Mouse (Mus musculus): Measurements from ENCODE around the gene Pnmal1. TPM values are rescaled to one million over a fixed set of nuclear protein-coding genes. Genes with fewer than 3 reads are reported as not detected.
A peak's percentile ranks its signal among the peaks of the same experiment; 100 is the strongest.

Pnmal1 gene
- polyA plus RNA-seq, 1 experiment from 2014 or later, result 0.33 TPM

- ATAC-seq (ENCODE audit: insufficient number of reproducible peaks, low FRiP score, low TSS enrichment, low read depth), result no peak
- Histone ChIP-seq H3K27me3 (no peaks in the 10 kb centered on the region), H3K4me3 (no peak overlapping the region), H3K4me2 (no peak overlapping the region), H3K36me3 (no peaks in the 10 kb centered on the region), H3K9me3 (no peaks in the 10 kb centered on the region), H3K27ac (no peak overlapping the region), H3K9ac (no peak overlapping the region), H3K4me1 (no peaks in the 10 kb centered on the region)
- 60% methylated on average over 6 of the region's 6 CpGs for WGBS
Measured at GRCm38 (mm10) chr7:16974018-16974417, 14.5 kb downstream of the Pnmal1 start.

DNA sequence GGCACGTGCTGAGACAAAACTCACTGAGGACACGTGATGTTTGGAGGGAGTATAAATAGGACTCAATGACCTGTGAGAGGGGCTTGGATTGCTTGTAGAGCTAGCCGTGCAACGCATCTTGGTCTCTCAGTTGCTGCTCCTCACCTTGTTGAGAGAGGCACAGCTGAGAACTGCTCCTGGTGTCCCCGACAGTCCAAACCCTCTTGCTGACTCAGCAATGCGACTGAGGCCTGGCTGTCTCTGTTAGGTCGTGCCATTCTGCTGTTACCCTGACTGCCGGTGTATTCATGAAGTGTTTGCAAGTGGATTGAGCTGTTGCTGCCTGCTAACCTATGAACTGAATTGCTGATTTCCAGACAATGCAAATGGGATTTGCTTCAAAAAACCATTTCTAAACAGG lies 16.8 kb downstream of the Pnmal1 start:
- WGBS, result 68% methylated on average over 8 of the region's 8 CpGs
- no peaks in the 10 kb centered on the region for H3K27me3 ChIP-seq

DNA sequence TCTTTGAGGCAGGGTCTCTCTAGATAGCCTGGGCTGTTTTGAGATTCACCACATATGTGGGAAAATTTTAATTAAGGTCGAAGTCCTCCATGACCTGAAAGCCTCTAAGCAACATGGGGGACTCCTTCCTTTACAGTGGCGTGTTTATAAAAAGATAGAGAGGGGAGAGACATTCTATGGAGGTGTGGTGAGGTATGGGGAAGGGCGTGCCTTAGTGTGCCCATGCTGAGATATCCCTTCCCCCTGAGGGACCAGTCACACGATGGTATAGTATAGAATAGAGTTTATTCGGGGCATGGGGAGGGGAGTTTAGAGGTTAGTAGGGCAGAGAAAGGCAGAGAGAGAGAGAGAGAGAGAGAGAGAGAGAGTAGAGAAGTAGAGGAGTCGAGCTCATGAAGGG lies 18.7 kb downstream of the Pnmal1 start:
- ATAC-seq (ENCODE audit: insufficient number of reproducible peaks, low FRiP score, low TSS enrichment, low read depth), result no peak
- H3K27me3 ChIP-seq, result no peaks in the 10 kb centered on the region
- H3K4me1 ChIP-seq, result peaks cover 16% of the 10 kb centered on the region
- H3K36me3 ChIP-seq, result no peaks in the 10 kb centered on the region
- H3K4me3 ChIP-seq, result no peak overlapping the region
- no peak overlapping the region for H3K9ac ChIP-seq
- no peaks in the 10 kb centered on the region for H3K9me3 ChIP-seq
- no peak overlapping the region for H3K4me2 ChIP-seq
- 81% methylated on average over 6 of the region's 6 CpGs for WGBS
- H3K27ac ChIP-seq, result no peak overlapping the region

More for the DNA sequence above, 16.8 kb downstream of the Pnmal1 start:
- ATAC-seq (ENCODE audit: insufficient number of reproducible peaks, low FRiP score, low TSS enrichment, low read depth), result no peak
- no peak overlapping the region for H3K9ac ChIP-seq
- no peak overlapping the region for H3K27ac ChIP-seq
- peaks cover 10% of the 10 kb centered on the region for H3K4me1 ChIP-seq
- no peaks in the 10 kb centered on the region for H3K9me3 ChIP-seq
- no peak overlapping the region for H3K4me2 ChIP-seq
- no peak overlapping the region for H3K4me3 ChIP-seq
- H3K36me3 ChIP-seq, result no peaks in the 10 kb centered on the region

GRCm38 (mm10) chr7:16978593-16978992 lies 19.1 kb downstream of the Pnmal1 start:
- Histone ChIP-seq H3K4me1 (peaks cover 18% of the 10 kb centered on the region), H3K27ac (no peak overlapping the region), H3K9ac (no peak overlapping the region), H3K27me3 (no peaks in the 10 kb centered on the region), H3K9me3 (no peaks in the 10 kb centered on the region), H3K36me3 (no peaks in the 10 kb centered on the region), H3K4me2 (no peak overlapping the region), H3K4me3 (no peak overlapping the region)
- no peak for ATAC-seq (ENCODE audit: insufficient number of reproducible peaks, low FRiP score, low TSS enrichment, low read depth)
- 95% methylated on average over 3 of the region's 3 CpGs for WGBS

GRCm38 (mm10) chr7:16980348-16980747 lies 20.9 kb downstream of the Pnmal1 start:
- ATAC-seq (ENCODE audit: insufficient number of reproducible peaks, low FRiP score, low TSS enrichment, low read depth), result peak; percentile 84
- Histone ChIP-seq H3K4me2 (peak overlapping the region; percentile 47), H3K9ac (no peak overlapping the region)

DNA sequence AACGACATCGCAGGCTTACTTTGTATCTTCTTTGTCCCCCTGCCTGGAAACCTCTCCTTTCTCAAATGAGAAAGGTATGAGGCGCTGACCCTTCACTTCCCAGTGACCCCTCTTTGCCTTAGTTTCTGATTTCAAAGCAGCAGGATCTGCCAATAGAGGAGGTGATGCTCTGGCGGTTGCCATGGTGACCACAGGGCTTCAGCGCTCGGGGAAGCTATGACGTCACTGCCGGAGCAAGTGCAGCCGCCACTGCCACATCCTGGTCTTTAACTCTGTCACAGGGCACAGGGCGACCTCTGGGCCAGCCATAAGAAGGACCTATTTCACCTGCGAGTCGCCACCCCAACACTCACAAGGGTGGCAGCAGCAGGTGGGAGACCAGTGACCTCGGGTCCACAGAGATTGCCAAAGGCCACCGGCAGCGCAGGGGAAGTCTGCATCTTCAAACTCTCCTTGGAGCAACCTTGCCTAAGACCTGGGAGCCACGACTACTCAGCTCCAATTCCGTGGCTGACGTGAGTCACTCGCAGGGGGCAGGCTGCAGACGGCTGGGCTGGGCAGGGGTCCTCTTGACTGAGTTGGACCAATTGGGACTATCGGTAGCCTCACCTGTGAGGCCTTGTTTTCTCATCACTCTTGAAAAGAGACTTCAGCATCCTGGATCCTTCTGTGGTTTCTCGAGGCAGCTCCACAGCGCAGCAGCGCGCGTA lies 23.5 kb downstream of the Pnmal1 start, which contains the start of gene Gm42372:
TSS of gene Gm42372 (plus strand) at position 228 of the 710 bp plus-strand sequence.
- Histone ChIP-seq H3K27me3 (no peaks in the 10 kb centered on the region), H3K4me3 (peak within 1 kb of the TSS; percentile 15), H3K4me1 (peaks cover 26% of the 10 kb centered on the region), H3K9me3 (no peaks in the 10 kb centered on the region), H3K27ac (0 out of 2 replicates have a peak within 1 kb of the TSS, but pooled peaks have one; percentile 27), H3K4me2 (peak within 1 kb of the TSS; percentile 32), H3K36me3 (no peaks in the 10 kb centered on the region), H3K9ac (no peak within 1 kb of the TSS)
- WGBS, result 21% methylated on average over 26 of the region's 26 CpGs
- ATAC-seq (ENCODE audit: insufficient number of reproducible peaks, low FRiP score, low TSS enrichment, low read depth), result no peak

More at GRCm38 (mm10) chr7:16980348-16980747, 20.9 kb downstream of the Pnmal1 start:
- H3K4me3 ChIP-seq, result peak overlapping the region; percentile 24
- H3K36me3 ChIP-seq, result no peaks in the 10 kb centered on the region
- H3K9me3 ChIP-seq, result no peaks in the 10 kb centered on the region
- H3K4me1 ChIP-seq, result peaks cover 18% of the 10 kb centered on the region
- no peaks in the 10 kb centered on the region for H3K27me3 ChIP-seq
- H3K27ac ChIP-seq, result peak overlapping the region; percentile 87
- under 1% methylated on average over 12 of the region's 12 CpGs for WGBS

DNA sequence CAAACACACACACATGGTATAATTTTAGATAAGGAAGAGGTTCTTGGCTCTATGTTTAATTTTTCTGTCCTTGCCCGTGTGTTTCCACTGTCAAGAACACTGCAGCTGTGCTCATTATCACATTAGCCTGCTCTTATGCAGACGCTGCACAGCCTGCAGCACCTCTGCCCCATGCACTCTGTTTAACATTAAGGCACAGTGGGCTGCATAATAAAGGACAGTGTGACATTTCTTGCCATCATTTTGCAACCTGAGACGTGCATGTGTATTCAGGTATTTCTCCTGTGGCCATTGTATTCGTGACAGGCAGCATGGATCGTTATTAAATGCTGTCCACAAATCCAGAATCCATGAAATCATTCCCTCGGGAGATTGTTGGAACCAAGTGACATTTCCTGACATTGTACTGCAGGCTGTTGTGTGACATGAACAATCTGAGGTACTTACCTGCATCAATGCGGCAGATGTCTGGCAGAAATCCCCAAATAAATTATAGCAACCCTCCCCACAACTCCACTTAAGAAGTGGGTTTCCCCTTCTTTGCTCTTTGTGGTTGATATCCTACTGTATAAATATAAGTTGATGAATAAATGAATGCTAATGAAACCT lies 28.2 kb downstream of the Pnmal1 start:
- Histone ChIP-seq H3K9me3 (no peaks in the 10 kb centered on the region), H3K27ac (peak overlapping the region; percentile 47), H3K4me3 (no peak overlapping the region), H3K27me3 (no peaks in the 10 kb centered on the region), H3K9ac (no peak overlapping the region), H3K36me3 (no peaks in the 10 kb centered on the region), H3K4me2 (no peak overlapping the region), H3K4me1 (peaks cover 48% of the 10 kb centered on the region)
- ATAC-seq (ENCODE audit: insufficient number of reproducible peaks, low FRiP score, low TSS enrichment, low read depth), result no peak
- 24% methylated on average over 7 of the region's 7 CpGs for WGBS

- no peak; the same call in 1 of the 2 replicates for ATAC-seq (ENCODE audit: insufficient number of reproducible peaks, low FRiP score, low TSS enrichment, low read depth)
- WGBS, result 20% methylated on average over 3 of the region's 3 CpGs
- H3K27ac ChIP-seq, result peak overlapping the region; percentile 47
- no peak overlapping the region for H3K4me3 ChIP-seq
- no peak overlapping the region for H3K4me2 ChIP-seq
- H3K9me3 ChIP-seq, result no peaks in the 10 kb centered on the region
- H3K36me3 ChIP-seq, result no peaks in the 10 kb centered on the region
- H3K4me1 ChIP-seq, result peaks cover 46% of the 10 kb centered on the region
- no peak overlapping the region for H3K9ac ChIP-seq
- H3K27me3 ChIP-seq, result no peaks in the 10 kb centered on the region
Measured at GRCm38 (mm10) chr7:16988405-16988804, 28.9 kb downstream of the Pnmal1 start.

DNA sequence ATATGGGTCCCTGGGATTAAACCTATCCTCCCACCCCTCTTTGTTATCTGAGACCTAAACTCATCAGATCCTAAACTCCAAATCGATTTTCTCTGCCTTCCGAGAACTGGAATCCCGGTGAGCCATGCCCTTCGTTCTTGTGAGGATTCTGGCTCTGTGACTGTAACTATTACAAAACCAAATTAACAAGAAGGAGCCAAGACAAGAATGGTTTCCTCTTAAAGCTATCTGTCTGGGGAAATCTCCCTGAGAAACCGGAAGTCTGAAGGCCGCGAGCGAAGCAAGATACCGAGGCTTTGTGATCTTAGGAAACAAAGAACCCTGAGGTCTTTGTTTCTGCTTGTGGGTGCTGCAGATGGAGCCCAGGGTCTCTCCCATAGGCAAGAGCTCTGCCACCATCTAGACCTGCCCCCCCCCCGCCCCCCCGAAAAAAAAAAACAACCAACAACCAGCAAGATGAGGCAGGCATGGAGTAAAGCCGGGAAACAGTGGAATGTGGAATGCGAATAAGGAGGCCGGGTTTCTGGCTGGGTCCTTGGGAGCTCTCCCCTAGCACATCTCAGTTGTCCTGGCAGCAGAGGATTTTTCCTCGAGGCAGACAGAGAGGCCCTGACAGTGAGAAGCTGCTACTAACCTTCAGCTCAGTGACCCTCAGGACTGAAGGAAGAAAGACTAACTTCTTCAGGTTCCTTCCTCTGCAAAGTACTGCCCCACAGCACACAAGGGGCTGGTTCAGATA lies 30.7 kb downstream of the Pnmal1 start:
- no peak for ATAC-seq (ENCODE audit: insufficient number of reproducible peaks, low FRiP score, low TSS enrichment, low read depth)
- H3K9me3 ChIP-seq, result no peaks in the 10 kb centered on the region
- 0 out of 2 replicates have a peak overlapping the region, but pooled peaks have one; percentile 14 for H3K4me2 ChIP-seq
- H3K27ac ChIP-seq, result peak overlapping the region; percentile 92
- no peaks in the 10 kb centered on the region for H3K36me3 ChIP-seq
- 32% methylated on average over 15 of the region's 15 CpGs for WGBS
- H3K4me3 ChIP-seq, result no peak overlapping the region
- no peaks in the 10 kb centered on the region for H3K27me3 ChIP-seq
- H3K4me1 ChIP-seq, result peaks cover 55% of the 10 kb centered on the region
- no peak overlapping the region for H3K9ac ChIP-seq

DNA sequence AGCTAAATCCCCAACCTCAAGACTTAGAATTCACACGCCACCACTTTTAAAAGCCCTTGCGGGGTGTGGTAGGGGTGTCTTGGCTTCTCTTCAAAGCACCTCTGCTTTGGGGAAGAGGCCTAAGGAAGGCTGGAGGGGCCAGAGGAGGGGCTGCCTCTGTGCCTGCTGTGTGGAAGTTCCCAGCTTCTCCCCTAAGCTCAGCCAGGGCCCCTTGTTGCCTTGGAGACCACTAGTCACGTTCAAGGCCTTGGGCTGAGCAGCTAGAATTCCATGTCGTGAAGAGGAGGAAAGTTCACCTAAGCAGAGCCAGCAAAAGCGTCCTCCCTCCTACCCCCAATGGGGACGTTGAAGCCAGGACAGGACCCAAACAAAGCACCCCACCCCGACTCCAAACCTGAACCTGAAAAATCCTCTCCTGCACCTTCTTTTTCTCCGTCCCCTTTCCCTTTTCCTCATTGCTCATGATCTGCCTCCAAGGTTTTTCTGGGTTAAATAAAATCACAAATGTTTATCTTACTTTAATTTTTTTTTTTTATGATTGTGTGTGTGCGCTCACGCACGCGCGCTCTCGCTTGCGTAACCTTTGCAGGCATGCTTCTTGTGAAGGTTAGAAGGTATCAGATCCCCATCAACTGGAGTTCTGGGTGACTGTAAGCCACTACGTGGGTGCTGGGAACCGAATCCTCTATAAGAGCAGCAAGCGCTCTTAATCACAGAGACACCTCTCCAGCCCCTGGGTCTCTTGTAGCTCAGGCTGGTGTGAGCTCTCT lies 32.4 kb downstream of the Pnmal1 start:
- no peak overlapping the region for H3K9ac ChIP-seq
- H3K4me3 ChIP-seq, result no peak overlapping the region
- no peaks in the 10 kb centered on the region for H3K9me3 ChIP-seq
- H3K27me3 ChIP-seq, result no peaks in the 10 kb centered on the region
- 43% methylated on average over 18 of the region's 18 CpGs for WGBS
- H3K36me3 ChIP-seq, result peaks cover 4% of the 10 kb centered on the region; the same call in 1 of the 2 replicates
- H3K27ac ChIP-seq, result peak overlapping the region; percentile 92
- peak overlapping the region; percentile 27; the same call in 1 of the 2 replicates for H3K4me2 ChIP-seq
- peaks cover 71% of the 10 kb centered on the region for H3K4me1 ChIP-seq
- ATAC-seq (ENCODE audit: insufficient number of reproducible peaks, low FRiP score, low TSS enrichment, low read depth), result peak; percentile 64

- peak within 1 kb of the TSS; percentile 65 for H3K4me3 ChIP-seq
- H3K9me3 ChIP-seq, result no peaks in the 10 kb centered on the region
- H3K27ac ChIP-seq, result peak within 1 kb of the TSS; percentile 92
- H3K27me3 ChIP-seq, result no peaks in the 10 kb centered on the region
- WGBS, result 91% methylated on average over 5 of the region's 5 CpGs
- no peak within 1 kb of the TSS for H3K9ac ChIP-seq
- H3K4me1 ChIP-seq, result peaks cover 75% of the 10 kb centered on the region
- H3K36me3 ChIP-seq, result peaks cover 8% of the 10 kb centered on the region
- ATAC-seq (ENCODE audit: insufficient number of reproducible peaks, low FRiP score, low TSS enrichment, low read depth), result no peak
- H3K4me2 ChIP-seq, result peak within 1 kb of the TSS; percentile 72
Measured at GRCm38 (mm10) chr7:16992451-16992807, 33.0 kb downstream of the Pnmal1 start, which contains the start of gene Ccdc8. Ccdc8 (plus strand) TSS chr7:16992708.

Data from limb, embryonic 15.5 days (tissue).